Mouse (Mus musculus): ENCODE results near the gene Prph2.

The Prph2 gene

DNA sequence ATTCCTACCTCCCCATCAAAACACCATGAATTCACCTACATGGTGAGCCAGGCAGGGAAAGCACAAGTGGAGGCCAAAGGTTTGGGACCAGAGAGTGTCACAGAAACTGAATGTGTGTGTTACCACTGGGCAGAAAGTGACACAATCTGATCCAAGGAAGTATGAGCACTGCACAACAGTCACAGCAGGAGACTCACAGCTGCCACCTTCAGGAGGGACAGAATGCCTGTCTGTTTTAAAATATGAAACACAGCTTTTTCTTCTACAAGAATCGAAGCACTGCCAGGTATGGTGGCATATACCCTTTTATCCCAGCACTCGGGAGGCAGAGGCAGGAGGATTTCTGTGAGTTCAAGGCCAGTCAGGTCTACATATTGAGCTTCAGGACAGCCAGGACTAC, 47.8 kb downstream of the Prph2 start:
- intact Hi-C loops (cut with DNase I) = no loop called here

DNA sequence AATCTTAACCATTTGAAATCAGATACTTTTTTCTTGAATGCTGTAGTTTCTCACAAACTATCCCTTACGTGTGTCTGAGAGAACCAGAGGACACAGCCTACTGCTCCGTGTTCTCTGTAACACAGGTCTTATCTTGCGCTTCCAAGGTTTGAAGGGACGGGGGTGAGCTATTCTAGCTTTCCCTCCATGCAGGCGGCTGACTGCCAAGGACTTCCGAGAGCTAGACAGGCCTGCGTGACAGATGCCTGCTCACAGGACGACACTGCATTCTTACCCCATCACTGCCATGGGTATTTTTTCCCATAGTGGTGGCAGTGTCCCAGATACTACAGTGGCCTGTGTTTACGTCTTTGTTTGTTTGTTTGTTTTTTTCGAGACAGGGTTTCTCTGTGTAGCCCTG, 50.0 kb downstream of the Prph2 start:
- intact Hi-C loops (cut with DNase I) = loop anchor here (5.0 kb wide), 1 partner anchor 58 kb away; no protein-coding TSS in a partner anchor

DNA sequence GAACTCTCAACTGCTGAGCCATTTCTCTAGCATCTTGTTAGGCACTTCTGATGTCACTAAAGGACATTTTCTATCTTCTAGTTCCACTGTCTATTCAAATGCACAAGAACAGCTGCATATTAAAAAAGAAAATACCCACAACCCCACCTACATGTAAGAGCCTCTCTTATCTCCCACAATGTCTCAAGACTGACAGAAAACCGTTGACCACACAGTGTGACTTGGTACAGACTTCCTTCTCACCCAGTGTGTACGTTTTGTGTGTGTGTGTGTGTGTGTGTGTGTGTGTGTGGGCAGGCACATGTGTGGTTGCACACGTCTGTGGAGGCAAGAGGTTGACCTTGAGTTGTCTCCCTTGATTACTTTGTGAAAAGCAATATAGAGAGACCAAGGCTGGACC, 51.9 kb downstream of the Prph2 start:
- intact Hi-C loops (cut with DNase I) = loop anchor here (5.0 kb wide), 1 partner anchor 60 kb away; no protein-coding TSS in a partner anchor

DNA sequence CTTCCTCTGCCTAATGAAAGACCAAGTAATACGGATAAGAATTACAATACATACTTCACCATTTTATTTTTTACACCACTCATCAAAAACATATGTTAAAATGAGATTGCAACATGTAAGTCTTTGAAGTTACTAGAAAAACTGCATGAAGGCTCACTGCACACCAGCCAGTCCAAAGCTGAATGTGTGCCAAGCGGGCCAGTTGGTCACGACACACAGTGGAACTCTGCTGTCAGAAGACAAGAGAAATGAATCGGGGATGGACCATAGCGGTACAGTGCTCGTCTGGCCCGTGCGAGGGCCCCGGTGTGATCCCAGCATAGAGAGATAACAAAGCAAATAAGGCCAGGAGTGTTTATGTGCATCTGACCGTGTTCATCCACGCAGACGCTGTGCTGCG, 52.9 kb downstream of the Prph2 start:
- intact Hi-C loops (cut with DNase I) = loop anchor here (5.0 kb wide), 1 partner anchor 61 kb away; no protein-coding TSS in a partner anchor

DNA sequence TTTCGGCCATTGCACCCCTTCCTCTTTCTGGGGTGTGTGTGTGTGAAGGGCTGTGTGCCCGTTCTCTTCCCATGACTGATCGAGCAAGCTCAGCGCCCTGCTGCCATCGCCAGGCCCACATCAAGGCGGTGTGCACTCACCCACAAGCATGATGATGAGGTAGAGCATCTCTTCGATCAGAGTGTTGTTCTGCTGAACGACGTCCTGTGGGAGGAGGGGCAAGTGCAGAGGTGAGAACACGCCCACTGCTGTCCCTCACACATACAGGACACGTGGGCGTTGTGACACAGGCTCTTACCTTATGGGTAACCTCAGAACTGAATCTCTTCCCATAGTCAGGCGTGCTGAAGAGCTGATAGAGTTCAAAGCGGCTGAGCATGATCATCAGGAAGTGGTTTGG, 56.6 kb downstream of the Prph2 start:
- intact Hi-C loops (cut with DNase I) = no loop called here

DNA sequence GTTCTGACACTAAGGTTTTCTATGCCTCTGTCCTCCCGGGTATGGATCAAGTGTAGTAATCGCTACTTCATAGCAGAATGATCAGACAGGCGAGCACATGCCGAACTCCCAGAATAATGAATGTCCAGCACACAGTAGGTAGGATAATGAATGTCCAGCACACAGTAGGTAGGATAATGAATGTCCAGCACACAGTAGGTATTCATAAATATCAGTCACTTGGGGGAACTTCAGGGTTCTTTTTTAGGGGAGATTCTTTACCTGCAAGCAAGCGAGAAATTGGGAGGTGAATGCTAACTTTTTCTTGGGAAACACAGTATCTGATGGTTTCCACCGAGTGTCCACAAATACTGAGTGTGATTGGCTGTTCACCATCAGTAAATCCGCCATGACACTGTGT, 62.3 kb downstream of the Prph2 start:
- intact Hi-C loops (cut with DNase I) = no loop called here
